Mouse (Mus musculus) layer of hippocampus, adult 18-20 months (tissue): ENCODE results near the gene Tekt2. TPM values are rescaled to one million over a fixed set of nuclear protein-coding genes. Genes with fewer than 3 reads are reported as not detected.

Source experiments
- DNase-seq, 2 experiments: peaks; one replicate each; pipeline ENCODE4 v3.0.0; 2022; ENCODE audit warnings: low spot score in 2 of 2
- long read RNA-seq: library from polyadenylated mRNA; stranded (forward); transcript quantifications from one replicate; pipeline ENCODE4 v2.0.0, GENCODE M21; 2021
- total RNA-seq, 2 experiments: library from RNA; stranded (reverse); gene quantifications; 2 replicates each; pipeline ENCODE4 v1.2.3; 2021

Tekt2 gene
- total RNA-seq, result under 1 TPM; 0.94 to 0.99 TPM
- long read RNA-seq, result 0 reads

- no peak for DNase-seq
These were observed at the start of gene Tekt2 for GRCm38 (mm10) chr4:126325281-126325861. Tekt2 (minus strand) TSS chr4:126325688.

GRCm38 (mm10) chr4:126371497-126371896, 46.0 kb upstream of the Tekt2 start:
- no peak for DNase-seq

- no peak for DNase-seq
These were observed 34.6 kb upstream of the Tekt2 start for GRCm38 (mm10) chr4:126360069-126360468.

GRCm38 (mm10) chr4:126343451-126343850, 18.0 kb upstream of the Tekt2 start:
- DNase-seq, result no peak

GRCm38 (mm10) chr4:126339461-126339860, 14.0 kb upstream of the Tekt2 start:
- no peak for DNase-seq

GRCm38 (mm10) chr4:126332358-126332757, 6.9 kb upstream of the Tekt2 start:
- DNase-seq, result no peak

GRCm38 (mm10) chr4:126331751-126332150, 6.3 kb upstream of the Tekt2 start:
- DNase-seq, result no peak

GRCm38 (mm10) chr4:126330295-126330694, 4.8 kb upstream of the Tekt2 start:
- DNase-seq, result no peak

- DNase-seq, result no peak
These were observed 548 bp upstream of the Tekt2 start for GRCm38 (mm10) chr4:126326036-126326435.

- no peak for DNase-seq
These were observed 627 bp downstream of the Tekt2 start for GRCm38 (mm10) chr4:126324861-126325260.

- DNase-seq, result no peak
These were observed 2.8 kb downstream of the Tekt2 start for GRCm38 (mm10) chr4:126322646-126323045.

- no peak for DNase-seq
These were observed 3.5 kb downstream of the Tekt2 start for GRCm38 (mm10) chr4:126321854-126322511.

- peak; percentile 98 for DNase-seq
These were observed 4.2 kb downstream of the Tekt2 start, which contains the start of gene Adprhl2 for GRCm38 (mm10) chr4:126321111-126321853. Adprhl2 (minus strand) TSS chr4:126321703.

- no peak for DNase-seq
These were observed 5.7 kb downstream of the Tekt2 start for GRCm38 (mm10) chr4:126319806-126320205.

- DNase-seq, result no peak
These were observed 8.9 kb downstream of the Tekt2 start for GRCm38 (mm10) chr4:126316443-126317040.

GRCm38 (mm10) chr4:126315931-126316330, 9.6 kb downstream of the Tekt2 start:
- peak in 1 of 2 experiments; percentile 66 for DNase-seq

- DNase-seq, result no peak
These were observed 11.1 kb downstream of the Tekt2 start for GRCm38 (mm10) chr4:126314393-126314792.

GRCm38 (mm10) chr4:126313202-126313601, 12.3 kb downstream of the Tekt2 start:
- no peak for DNase-seq

GRCm38 (mm10) chr4:126311566-126312200, 13.8 kb downstream of the Tekt2 start:
- no peak for DNase-seq

- no peak for DNase-seq
These were observed 15.1 kb downstream of the Tekt2 start for GRCm38 (mm10) chr4:126310344-126310743.

GRCm38 (mm10) chr4:126309922-126310309, 15.6 kb downstream of the Tekt2 start:
- DNase-seq, result peak; percentile 66 to 91
